Mouse (Mus musculus): ENCODE data around the gene Armc7. TPM values are rescaled to one million over a fixed set of nuclear protein-coding genes. Genes with fewer than 3 reads are reported as not detected.
A peak's percentile ranks its signal among the peaks of the same experiment; 100 is the strongest.

Armc7 gene
- polyA plus RNA-seq, 1 experiment from 2014 or later, result 10.7 TPM

GRCm38 (mm10) chr11:115536856-115537568 lies 61.5 kb downstream of the Armc7 start:
- peak overlapping the region; percentile 100 for H3K27ac ChIP-seq
- no peaks in the 10 kb centered on the region for H3K27me3 ChIP-seq
- H3K4me2 ChIP-seq (replicated peaks), result peak overlapping the region; percentile 46
- H3K36me3 ChIP-seq, result peaks cover 17% of the 10 kb centered on the region
- H3K9me3 ChIP-seq, result no peaks in the 10 kb centered on the region
- H3K4me1 ChIP-seq, result peaks cover 13% of the 10 kb centered on the region; the same call in 1 of the 2 replicates
- H3K9ac ChIP-seq, result peak overlapping the region; percentile 5; the same call in 1 of the 2 replicates
- 89% methylated on average over 10 of the region's 10 CpGs for WGBS
- peak overlapping the region; percentile 93 for H3K4me3 ChIP-seq
- ATAC-seq (ENCODE audit: insufficient number of reproducible peaks, insufficient read depth, low FRiP score, low TSS enrichment), result 0 out of 2 replicates have a peak, but pooled peaks have one; percentile 10

- whole genome bisulfite sequencing, result 62% methylated on average over 2 of the region's 2 CpGs
Measured at GRCm38 (mm10) chr11:115538045-115538444, 62.6 kb downstream of the Armc7 start.

More at GRCm38 (mm10) chr11:115538045-115538444, 62.6 kb downstream of the Armc7 start:
- no peak for ATAC-seq (ENCODE audit: insufficient number of reproducible peaks, insufficient read depth, low FRiP score, low TSS enrichment)
- Histone ChIP-seq H3K36me3 (peaks cover 7% of the 10 kb centered on the region), H3K27me3 (no peaks in the 10 kb centered on the region), H3K4me3 (no peak overlapping the region), H3K27ac (no peak overlapping the region), H3K4me1 (peaks cover 13% of the 10 kb centered on the region; the same call in 1 of the 2 replicates), H3K9me3 (no peaks in the 10 kb centered on the region), H3K9ac (no peak overlapping the region), H3K4me2 (replicated peaks) (no peak overlapping the region)

Small RNA genes within 50 kb of the gene (microRNA-seq; reads per million reads assigned to microRNA genes)
- gene Mir3968, result not detected

Other genes with a start within 250 kb of the Armc7 start
- gene Grin2c, start 208.4 kb upstream of the Armc7 start, polyA plus RNA-seq (2016; fragmentation: Nextera tagmentation; extraction: Ambion mirVana), result 0.06 TPM in 1 of 2 replicates, not detected in the other
- gene Fdxr, start 198.6 kb upstream of the Armc7 start, polyA plus RNA-seq (2016; fragmentation: Nextera tagmentation; extraction: Ambion mirVana), result 14.6 and 17.3 TPM in 2 replicates
- gene Fads6, start 178.0 kb upstream of the Armc7 start, polyA plus RNA-seq (2016; fragmentation: Nextera tagmentation; extraction: Ambion mirVana), result 0.20 and 0.28 TPM in 2 replicates
- gene Otop2, start 168.5 kb upstream of the Armc7 start, polyA plus RNA-seq (2016; fragmentation: Nextera tagmentation; extraction: Ambion mirVana), result 0.19 TPM in 1 of 2 replicates, not detected in the other
- gene Ush1g, start 153.6 kb upstream of the Armc7 start, polyA plus RNA-seq (2016; fragmentation: Nextera tagmentation; extraction: Ambion mirVana), result 0.10 and 0.32 TPM in 2 replicates
- not detected in 2 replicates for gene Otop3, start 140.9 kb upstream of the Armc7 start, polyA plus RNA-seq (2016; fragmentation: Nextera tagmentation; extraction: Ambion mirVana)
- gene Hid1, start 107.9 kb upstream of the Armc7 start, polyA plus RNA-seq (2016; fragmentation: Nextera tagmentation; extraction: Ambion mirVana), result 7.7 and 7.9 TPM in 2 replicates
- gene Cdr2l, start 93.8 kb upstream of the Armc7 start, polyA plus RNA-seq (2016; fragmentation: Nextera tagmentation; extraction: Ambion mirVana), result 19.7 and 20.6 TPM in 2 replicates
- 170 and 181 TPM in 2 replicates for gene Mrpl58, start 71.9 kb upstream of the Armc7 start, polyA plus RNA-seq (2016; fragmentation: Nextera tagmentation; extraction: Ambion mirVana)
- 867 and 893 TPM in 2 replicates for gene Atp5h, start 55.7 kb upstream of the Armc7 start, polyA plus RNA-seq (2016; fragmentation: Nextera tagmentation; extraction: Ambion mirVana)
- gene Kctd2, start 55.5 kb upstream of the Armc7 start, polyA plus RNA-seq (2016; fragmentation: Nextera tagmentation; extraction: Ambion mirVana), result 24.5 and 26.1 TPM in 2 replicates
- not detected in 2 replicates for gene Trim80, start 35.1 kb upstream of the Armc7 start, polyA plus RNA-seq (2016; fragmentation: Nextera tagmentation; extraction: Ambion mirVana)
- gene Slc16a5, start 13.2 kb upstream of the Armc7 start, polyA plus RNA-seq (2016; fragmentation: Nextera tagmentation; extraction: Ambion mirVana), result 0.22 and 0.28 TPM in 2 replicates
- 73.7 and 80.6 TPM in 2 replicates for gene Nt5c, start 16.2 kb downstream of the Armc7 start, polyA plus RNA-seq (2016; fragmentation: Nextera tagmentation; extraction: Ambion mirVana)
- 591 and 626 TPM in 2 replicates for gene Jpt1, start 38.7 kb downstream of the Armc7 start, polyA plus RNA-seq (2016; fragmentation: Nextera tagmentation; extraction: Ambion mirVana)
- gene Sumo2, start 60.6 kb downstream of the Armc7 start, polyA plus RNA-seq (2016; fragmentation: Nextera tagmentation; extraction: Ambion mirVana), result 1,276 and 1,289 TPM in 2 replicates
- gene Nup85, start 88.8 kb downstream of the Armc7 start, polyA plus RNA-seq (2016; fragmentation: Nextera tagmentation; extraction: Ambion mirVana), result 192 and 205 TPM in 2 replicates
- 95.9 and 108 TPM in 2 replicates for gene Mrps7, start 128.3 kb downstream of the Armc7 start, polyA plus RNA-seq (2016; fragmentation: Nextera tagmentation; extraction: Ambion mirVana)
- 22.5 and 29.1 TPM in 2 replicates for gene Gga3, start 128.4 kb downstream of the Armc7 start, polyA plus RNA-seq (2016; fragmentation: Nextera tagmentation; extraction: Ambion mirVana)
- 16.6 and 17.6 TPM in 2 replicates for gene Mif4gd, start 137.3 kb downstream of the Armc7 start, polyA plus RNA-seq (2016; fragmentation: Nextera tagmentation; extraction: Ambion mirVana)
- gene Slc25a19, start 152.6 kb downstream of the Armc7 start, polyA plus RNA-seq (2016; fragmentation: Nextera tagmentation; extraction: Ambion mirVana), result 23.8 and 29.5 TPM in 2 replicates
- gene Grb2, start 232.9 kb downstream of the Armc7 start, polyA plus RNA-seq (2016; fragmentation: Nextera tagmentation; extraction: Ambion mirVana), result 115 and 118 TPM in 2 replicates